Mouse (Mus musculus) hindbrain, postnatal 0 days (tissue): ENCODE data around the gene Lamp5. TPM values are rescaled to one million over a fixed set of nuclear protein-coding genes. Genes with fewer than 3 reads are reported as not detected.

Experiments used
- ATAC-seq: fragments of 200-750 bp; cut with Nextera tagmentation; 2 replicates; pipeline ENCODE4 v1.8.0; 2017; ENCODE audit warnings: mild to moderate bottlenecking, moderate TSS enrichment, moderate library complexity
- DNase-seq: peaks from one replicate; pipeline ENCODE4 v3.0.0-alpha.2; 2015; ENCODE audit warnings: low spot score
- H3K27ac ChIP-seq: fragments of 300-500 bp; sonication (generic); 2 replicates; pipeline ENCODE4 v1.5.1; 2014; ENCODE audit warnings: mild to moderate bottlenecking
- H3K27me3 ChIP-seq: fragments of 300-500 bp; sonication (generic); 2 replicates; pipeline ENCODE4 v1.6.1; 2014; ENCODE audit warnings: low read length, mixed read lengths; ENCODE audit not compliant: insufficient read depth
- H3K36me3 ChIP-seq: fragments of 300-500 bp; sonication (generic); 2 replicates; pipeline ENCODE4 v1.6.1; 2014; ENCODE audit warnings: low read length, mixed read lengths; ENCODE audit not compliant: insufficient read depth
- H3K4me1 ChIP-seq: fragments of 300-500 bp; sonication (generic); 2 replicates; pipeline ENCODE4 v1.6.1; 2014; ENCODE audit warnings: antibody characterized with exemption, low read length, mixed read lengths; ENCODE audit not compliant: insufficient read depth
- H3K4me2 ChIP-seq: fragments of 300-500 bp; sonication (generic); 2 replicates; pipeline ENCODE4 v1.6.1; 2014; ENCODE audit warnings: low read depth, mild to moderate bottlenecking, low read length, moderate library complexity, mixed read lengths
- H3K4me3 ChIP-seq: fragments of 300-500 bp; sonication (generic); 2 replicates; pipeline ENCODE4 v1.5.1; 2014; ENCODE audit warnings: low read length
- H3K9ac ChIP-seq: fragments of 300-500 bp; sonication (generic); replicated peaks from 2 replicates; pipeline ENCODE4 v1.6.1; 2014; ENCODE audit warnings: mild to moderate bottlenecking, low read length, moderate library complexity, mixed read lengths
- H3K9me3 ChIP-seq: fragments of 300-500 bp; sonication (generic); 2 replicates; pipeline ENCODE4 v1.6.1; 2016; ENCODE audit warnings: low read length, mixed read lengths
- CTCF ChIP-seq: IDR thresholded peaks from 2 replicates; pipeline ENCODE4 v1.5.1; 2016; ENCODE audit warnings: antibody characterized with exemption, control low read depth, low read depth
- WGBS: fragments of 180-500 bp; shearing (Covaris S2); extraction: QIAGEN DNeasy Blood & Tissue Kit; methylation state at CpG from one replicate; pipeline ENCODE4 v1.1.7; 2014; 5-methylcytosine and 5-hydroxymethylcytosine counted together
- polyA plus RNA-seq: library from polyadenylated mRNA; unstranded; fragments of >200 nt; fragmentation: Nextera tagmentation; extraction: Ambion mirVana; gene quantifications from 2 replicates; pipeline ENCODE4 v1.2.1, GENCODE M21; 2015
- total RNA-seq: library from RNA; depleted of rRNA; stranded (reverse); fragments of >200 nt; gene quantifications from 2 replicates; pipeline ENCODE4 v1.2.3, GENCODE M21; 2014

The Lamp5 gene
- total and polyA plus RNA-seq, 2 experiments from 2014 or later: 56.4 to 145 TPM

DNA sequence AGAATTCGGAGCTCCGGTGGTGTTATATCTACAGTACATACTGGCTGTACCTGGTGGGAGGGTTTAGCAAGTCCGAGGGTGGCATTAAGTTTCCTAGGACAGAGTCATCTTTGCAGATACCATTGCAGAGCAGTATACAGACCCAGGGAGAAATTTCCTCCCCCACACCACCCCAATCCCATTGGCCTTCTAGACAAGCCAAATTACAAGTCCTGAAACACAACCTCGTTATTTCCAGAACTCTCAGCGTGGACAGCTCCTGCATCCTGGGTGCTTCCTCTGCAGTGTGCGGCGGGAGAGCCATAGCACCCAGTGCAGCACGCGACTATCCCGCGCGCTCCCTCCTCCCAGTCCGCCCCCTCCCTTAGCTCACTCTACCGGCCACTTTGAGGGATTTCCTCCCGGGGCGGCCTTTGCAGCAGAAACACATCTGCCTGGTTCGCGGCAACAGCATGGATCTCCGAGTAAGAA lies 5.9 kb downstream of the Lamp5 start:
- H3K27ac ChIP-seq: peak overlapping the region; percentile 70

DNA sequence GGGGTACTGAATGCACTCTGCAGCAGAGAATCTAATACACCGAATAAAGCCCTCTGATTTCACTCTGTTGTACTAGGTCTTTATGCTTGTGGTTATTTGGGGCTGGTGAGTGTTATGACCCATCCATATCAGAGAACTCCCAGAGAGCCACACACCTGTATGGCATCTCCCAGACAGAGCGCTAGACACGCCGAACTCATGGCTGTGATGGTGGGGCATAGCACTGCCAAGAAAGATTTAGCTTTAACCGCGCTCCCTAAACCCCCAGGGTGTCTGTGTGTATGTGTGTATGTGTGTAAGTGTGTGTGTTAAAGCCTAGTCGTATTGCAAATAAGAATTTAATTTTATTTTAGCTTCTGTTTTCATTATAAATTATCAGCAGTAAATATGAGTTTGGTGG lies 6.4 kb downstream of the Lamp5 start:
- H3K4me3 ChIP-seq: peak overlapping the region; percentile 43
- peak overlapping the region; percentile 70 for H3K27ac ChIP-seq
- DNase-seq: peak; percentile 14
- H3K27me3 ChIP-seq: no peaks in the 10 kb centered on the region; the same call in 1 of the 2 replicates
- 0 out of 2 replicates have a peak, but pooled peaks cover 5% of the 10 kb centered on the region for H3K4me1 ChIP-seq
- H3K4me2 ChIP-seq: peak overlapping the region; percentile 75
- no peaks in the 10 kb centered on the region for H3K36me3 ChIP-seq
- H3K9me3 ChIP-seq: no peaks in the 10 kb centered on the region
- peak overlapping the region; percentile 52 for H3K9ac ChIP-seq
- peak; percentile 36 for ATAC-seq
- WGBS: under 1% methylated on average over 7 of the region's 7 CpGs
- TF ChIP-seq CTCF: no peak

More for the DNA sequence above, 5.9 kb downstream of the Lamp5 start:
- ATAC-seq (peak; percentile 76), DNase-seq (peak; percentile 51)
- WGBS: 5% methylated on average over 19 of the region's 19 CpGs
- TF ChIP-seq CTCF: peak; percentile 17; the same call in 1 of the 2 replicates
- no peaks in the 10 kb centered on the region; the same call in 1 of the 2 replicates for H3K27me3 ChIP-seq
- H3K9me3 ChIP-seq: no peaks in the 10 kb centered on the region
- peak overlapping the region; percentile 52 for H3K9ac ChIP-seq
- 0 out of 2 replicates have a peak, but pooled peaks cover 5% of the 10 kb centered on the region for H3K4me1 ChIP-seq
- H3K4me3 ChIP-seq: peak overlapping the region; percentile 43
- no peaks in the 10 kb centered on the region for H3K36me3 ChIP-seq
- peak overlapping the region; percentile 75 for H3K4me2 ChIP-seq

DNA sequence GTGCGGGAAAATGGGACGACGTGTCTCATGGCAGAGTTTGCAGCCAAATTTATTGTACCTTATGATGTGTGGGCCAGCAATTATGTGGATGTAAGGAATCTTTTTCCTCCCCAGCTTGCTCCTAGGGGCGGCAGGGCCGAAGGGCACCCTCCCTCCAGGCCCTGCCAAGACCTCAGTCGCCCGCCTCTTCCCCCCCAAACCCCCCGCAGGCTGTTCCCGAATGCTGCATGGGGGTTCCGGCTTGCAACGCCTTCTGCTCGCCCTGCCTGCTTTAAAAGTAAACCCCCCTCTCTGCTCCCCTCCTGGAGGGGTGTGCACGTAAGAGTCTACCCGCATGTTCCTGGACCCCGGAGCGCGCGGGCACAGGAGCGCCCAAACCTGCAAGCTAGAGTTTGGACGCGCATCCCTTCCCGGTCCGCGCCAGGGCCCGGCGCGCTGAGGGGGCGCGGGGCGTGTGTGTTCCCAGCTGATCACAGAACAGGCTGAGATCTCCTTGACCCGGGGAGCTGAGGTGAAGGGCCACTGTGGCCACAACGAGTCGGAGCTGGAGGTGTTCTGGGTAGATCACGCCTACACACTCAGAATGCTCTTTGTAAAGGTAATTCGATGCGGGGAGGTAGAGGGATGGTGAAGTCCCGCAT lies 7.1 kb downstream of the Lamp5 start:
- peak; percentile 47 for ATAC-seq

DNA sequence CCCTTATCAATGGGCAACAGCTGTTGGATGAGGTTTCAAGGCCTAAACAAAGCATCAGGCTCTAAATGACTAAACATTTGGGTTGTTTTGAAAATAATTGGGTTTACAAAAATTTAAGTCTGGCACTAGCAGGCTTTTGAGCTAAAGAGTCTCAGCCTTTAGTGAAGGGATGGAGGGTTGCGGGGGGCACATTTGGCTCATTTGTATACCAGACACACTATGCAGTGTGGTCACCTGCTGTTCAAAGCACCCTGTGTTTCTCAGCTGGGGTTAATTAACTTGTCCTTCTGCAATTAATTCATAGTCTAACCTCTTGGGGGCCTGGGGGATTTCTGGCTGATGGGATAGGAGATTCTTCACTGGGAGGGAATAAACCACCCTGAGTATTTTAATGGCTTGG lies 12.3 kb downstream of the Lamp5 start:
- DNase-seq (no peak), ATAC-seq (no peak)
- no peaks in the 10 kb centered on the region for H3K4me1 ChIP-seq
- WGBS: 54% methylated on average over 1 of the region's 1 CpGs
- TF ChIP-seq CTCF: no peak
- no peaks in the 10 kb centered on the region; the same call in 1 of the 2 replicates for H3K27me3 ChIP-seq
- no peak overlapping the region for H3K9ac ChIP-seq
- no peaks in the 10 kb centered on the region for H3K36me3 ChIP-seq
- H3K9me3 ChIP-seq: no peaks in the 10 kb centered on the region
- no peak overlapping the region for H3K4me2 ChIP-seq
- H3K4me3 ChIP-seq: no peak overlapping the region
- no peak overlapping the region for H3K27ac ChIP-seq

More for the DNA sequence above, 7.1 kb downstream of the Lamp5 start:
- Histone ChIP-seq H3K36me3 (no peaks in the 10 kb centered on the region), H3K4me1 (0 out of 2 replicates have a peak, but pooled peaks cover 5% of the 10 kb centered on the region), H3K9me3 (no peaks in the 10 kb centered on the region), H3K9ac (peak overlapping the region; percentile 52), H3K4me3 (peak overlapping the region; percentile 43), H3K27me3 (no peaks in the 10 kb centered on the region; the same call in 1 of the 2 replicates), H3K27ac (peak overlapping the region; percentile 70), H3K4me2 (peak overlapping the region; percentile 75)
- WGBS: 2% methylated on average over 33 of the region's 37 CpGs
- DNase-seq: peak; percentile 13
- no peak for TF ChIP-seq CTCF

DNA sequence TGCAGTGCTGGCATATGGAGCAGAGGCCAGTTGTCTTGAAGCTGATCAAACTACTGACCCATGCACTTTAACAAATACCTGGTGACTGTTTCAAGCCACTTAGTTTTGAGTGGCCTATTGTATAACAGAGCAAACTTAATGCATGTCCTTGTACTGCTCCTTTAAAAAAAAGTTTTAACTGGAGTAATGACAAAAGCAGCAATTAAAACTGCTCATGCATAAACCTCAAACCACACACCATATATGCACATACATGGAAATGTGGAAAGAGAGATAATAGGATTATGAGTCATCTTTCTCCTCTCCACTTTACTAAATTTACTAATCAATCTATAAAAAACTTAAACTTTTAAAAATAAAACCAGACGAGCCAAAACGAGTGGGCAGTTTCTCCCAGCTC lies 43.9 kb downstream of the Lamp5 start:
- H3K4me2 ChIP-seq: no peak overlapping the region
- DNase-seq (no peak), ATAC-seq (no peak)
- WGBS: 83% methylated on average over 2 of the region's 2 CpGs
- no peaks in the 10 kb centered on the region for H3K9me3 ChIP-seq
- H3K4me1 ChIP-seq: no peaks in the 10 kb centered on the region
- H3K36me3 ChIP-seq: no peaks in the 10 kb centered on the region
- H3K27me3 ChIP-seq: no peaks in the 10 kb centered on the region
- no peak overlapping the region for H3K27ac ChIP-seq
- no peak overlapping the region for H3K4me3 ChIP-seq
- TF ChIP-seq CTCF: no peak
- H3K9ac ChIP-seq: no peak overlapping the region

DNA sequence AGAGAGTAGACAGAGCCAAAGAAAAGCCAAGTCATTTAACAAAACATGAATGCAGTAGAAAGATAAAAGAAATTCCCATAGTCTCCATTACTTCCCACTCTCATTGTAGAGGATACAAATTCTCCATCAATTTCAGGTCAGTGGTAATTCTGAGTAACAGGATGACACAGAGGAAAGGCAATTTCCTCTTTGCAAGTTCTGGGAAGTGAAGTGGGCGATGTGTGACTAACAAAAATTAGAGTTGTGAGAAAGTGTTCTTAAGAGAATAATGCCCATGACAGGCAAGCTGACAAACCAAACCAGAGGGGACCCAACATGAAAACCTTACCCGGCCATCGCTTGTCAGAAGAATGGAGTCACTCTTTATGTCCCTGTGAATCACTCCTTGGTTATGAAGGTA lies 45.1 kb downstream of the Lamp5 start:
- no peak for TF ChIP-seq CTCF
- Histone ChIP-seq H3K4me3 (no peak overlapping the region), H3K9me3 (no peaks in the 10 kb centered on the region), H3K9ac (no peak overlapping the region), H3K27me3 (no peaks in the 10 kb centered on the region), H3K4me1 (no peaks in the 10 kb centered on the region), H3K4me2 (no peak overlapping the region), H3K27ac (no peak overlapping the region), H3K36me3 (no peaks in the 10 kb centered on the region)
- DNase-seq (no peak), ATAC-seq (no peak)
- 79% methylated on average over 3 of the region's 3 CpGs for WGBS

DNA sequence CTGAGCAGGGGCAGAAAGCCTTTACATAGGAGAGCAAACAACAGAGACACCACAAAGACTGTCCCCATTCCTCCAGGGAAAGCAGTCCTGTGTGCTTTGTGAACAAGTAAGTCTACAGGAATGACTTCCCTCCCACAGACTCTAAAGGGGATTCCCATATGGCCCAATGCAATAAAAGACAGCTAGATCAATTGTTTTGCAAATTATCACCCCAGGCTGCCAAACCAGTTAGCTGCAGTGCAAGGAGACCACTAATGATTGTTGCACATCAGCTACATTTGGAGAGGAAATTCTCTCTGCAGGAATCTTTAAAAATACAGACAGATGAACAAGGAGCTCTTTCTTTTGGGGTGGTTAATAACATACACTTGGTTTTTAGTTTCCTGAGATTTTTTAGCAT lies 55.6 kb downstream of the Lamp5 start:
- ATAC-seq: peak; percentile 44
- no peak for TF ChIP-seq CTCF
- no peaks in the 10 kb centered on the region for H3K36me3 ChIP-seq
- no peaks in the 10 kb centered on the region for H3K9me3 ChIP-seq
- H3K4me3 ChIP-seq: no peak overlapping the region
- no peak overlapping the region for H3K4me2 ChIP-seq
- no peak overlapping the region for H3K9ac ChIP-seq
- peaks cover 24% of the 10 kb centered on the region for H3K4me1 ChIP-seq
- H3K27ac ChIP-seq: peak overlapping the region; percentile 89
- no peaks in the 10 kb centered on the region for H3K27me3 ChIP-seq
- peak; percentile 60 for DNase-seq
